Mouse (Mus musculus) ES-CJ7 (cell line): ENCODE results near the gene Ung.
A peak's percentile ranks its signal among the peaks of the same experiment; 100 is the strongest.

Experiments
- DNase-seq: peaks from one replicate; pipeline ENCODE4 v3.0.0; 2011; ENCODE audit warnings: low read depth, low spot score

Ung gene

DNA sequence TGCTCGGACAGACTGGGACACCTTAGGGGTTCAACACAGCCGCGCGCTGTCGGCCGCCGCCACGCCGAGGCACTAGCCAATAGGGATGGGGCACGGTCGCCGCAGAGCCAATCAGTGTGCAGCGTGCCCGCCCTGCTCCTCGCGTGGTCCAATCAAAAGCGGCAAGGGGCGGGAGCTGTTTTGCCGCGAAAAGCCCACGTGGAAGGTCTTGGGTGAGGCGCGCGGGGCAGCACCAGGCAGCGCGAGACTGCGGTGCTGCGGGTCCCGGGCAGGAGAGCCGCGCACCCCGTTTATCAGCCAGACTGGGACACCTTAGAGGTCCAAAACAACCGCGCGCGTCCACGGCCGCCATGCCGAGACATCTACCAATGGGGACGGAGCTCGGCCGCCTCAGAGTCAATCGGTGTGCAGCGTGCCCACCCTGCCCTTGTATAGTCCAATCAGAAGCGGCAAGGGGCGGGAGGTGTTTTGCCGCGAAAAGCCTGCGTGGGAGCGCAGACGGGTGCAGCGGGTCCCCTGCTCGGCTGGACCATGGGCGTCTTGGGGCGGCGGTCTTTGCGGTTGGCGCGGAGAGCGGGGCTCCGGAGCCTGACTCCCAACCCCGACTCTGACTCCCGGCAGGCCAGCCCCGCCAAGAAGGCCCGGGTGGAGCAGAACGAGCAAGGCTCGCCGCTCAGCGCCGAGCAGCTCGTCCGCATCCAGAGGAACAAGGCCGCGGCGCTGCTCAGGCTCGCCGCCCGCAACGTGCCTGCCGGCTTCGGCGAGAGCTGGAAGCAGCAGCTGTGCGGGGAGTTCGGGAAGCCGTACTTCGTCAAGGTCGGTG is 723 bp downstream of the Ung start:
- peak; percentile 93 for DNase-seq

DNA sequence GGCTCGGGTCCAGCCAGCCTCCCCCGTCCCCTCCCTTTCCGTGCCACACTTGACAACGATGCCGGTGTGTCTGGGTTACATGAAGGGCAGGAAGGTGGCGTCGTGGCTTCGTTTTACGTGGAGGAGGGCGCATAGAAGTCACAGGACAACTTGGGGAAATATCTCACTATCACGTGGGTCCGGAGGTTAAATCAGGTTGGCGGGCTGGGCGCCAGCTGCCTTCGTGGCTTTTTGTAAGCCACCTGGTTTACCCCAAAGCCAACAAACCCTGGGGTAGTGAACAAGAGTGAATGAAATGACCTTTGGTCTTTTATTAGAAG is 1.3 kb downstream of the Ung start:
- DNase-seq: peak; percentile 67

DNA sequence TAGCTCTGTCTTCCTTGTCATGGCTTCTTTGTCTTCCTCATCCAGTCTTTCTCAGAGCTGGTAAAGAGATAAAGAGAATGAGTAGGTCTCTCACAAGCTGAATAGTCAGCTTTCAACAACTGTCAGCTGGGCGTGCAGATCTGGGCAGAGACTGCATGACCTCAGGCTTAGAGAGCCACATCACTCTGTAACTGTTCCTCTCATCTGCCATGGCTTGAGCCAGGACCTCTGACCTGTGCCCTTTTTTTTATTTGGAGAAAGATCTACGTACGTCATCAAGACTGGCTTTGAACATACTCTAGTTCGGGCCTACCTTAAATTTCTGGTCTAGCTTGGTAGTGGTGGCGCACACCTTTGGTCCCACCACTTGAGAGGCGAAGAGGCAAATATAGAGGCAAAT is 2.7 kb downstream of the Ung start:
- no peak for DNase-seq

DNA sequence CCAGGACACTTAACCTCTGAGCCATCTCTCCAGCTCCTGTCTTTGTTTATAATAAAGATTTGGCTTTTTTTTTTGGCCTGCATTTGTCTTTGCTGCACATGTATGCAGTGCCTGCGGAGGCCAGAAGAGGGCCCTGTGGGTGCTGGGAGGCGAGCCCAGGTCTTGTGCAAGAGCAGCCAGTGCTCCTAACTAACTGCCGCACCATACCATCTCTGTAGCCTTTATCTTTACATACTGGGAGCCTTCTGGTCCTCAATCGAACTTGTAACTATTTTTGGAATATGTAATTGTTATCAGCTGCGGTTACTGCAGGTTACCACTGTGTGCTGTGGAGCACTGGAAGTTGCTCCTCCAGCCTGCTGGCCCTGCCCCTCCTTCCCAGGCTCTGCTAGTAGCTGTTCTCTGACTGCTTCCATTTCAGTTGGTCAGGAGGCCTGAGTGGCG is 3.9 kb downstream of the Ung start:
- peak; percentile 50 for DNase-seq

DNA sequence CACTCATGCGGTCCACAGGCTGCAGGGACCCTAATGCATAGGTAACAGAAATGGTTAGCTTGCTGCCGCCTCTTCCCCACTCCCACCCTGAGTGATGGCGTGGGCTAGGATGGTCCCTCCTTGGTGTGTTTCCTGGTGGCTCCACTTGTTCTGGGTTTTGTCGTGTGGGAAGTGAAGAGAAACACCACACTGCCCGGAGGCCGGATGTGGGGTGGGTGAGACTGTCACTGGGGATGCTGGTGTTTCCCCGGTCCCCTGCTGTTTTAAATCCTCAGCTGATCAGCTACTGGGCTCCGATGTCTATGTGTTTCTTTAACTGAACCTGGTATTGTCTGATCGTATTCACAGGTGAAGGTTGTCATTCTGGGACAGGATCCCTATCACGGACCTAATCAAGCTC is 5.3 kb downstream of the Ung start:
- no peak for DNase-seq

DNA sequence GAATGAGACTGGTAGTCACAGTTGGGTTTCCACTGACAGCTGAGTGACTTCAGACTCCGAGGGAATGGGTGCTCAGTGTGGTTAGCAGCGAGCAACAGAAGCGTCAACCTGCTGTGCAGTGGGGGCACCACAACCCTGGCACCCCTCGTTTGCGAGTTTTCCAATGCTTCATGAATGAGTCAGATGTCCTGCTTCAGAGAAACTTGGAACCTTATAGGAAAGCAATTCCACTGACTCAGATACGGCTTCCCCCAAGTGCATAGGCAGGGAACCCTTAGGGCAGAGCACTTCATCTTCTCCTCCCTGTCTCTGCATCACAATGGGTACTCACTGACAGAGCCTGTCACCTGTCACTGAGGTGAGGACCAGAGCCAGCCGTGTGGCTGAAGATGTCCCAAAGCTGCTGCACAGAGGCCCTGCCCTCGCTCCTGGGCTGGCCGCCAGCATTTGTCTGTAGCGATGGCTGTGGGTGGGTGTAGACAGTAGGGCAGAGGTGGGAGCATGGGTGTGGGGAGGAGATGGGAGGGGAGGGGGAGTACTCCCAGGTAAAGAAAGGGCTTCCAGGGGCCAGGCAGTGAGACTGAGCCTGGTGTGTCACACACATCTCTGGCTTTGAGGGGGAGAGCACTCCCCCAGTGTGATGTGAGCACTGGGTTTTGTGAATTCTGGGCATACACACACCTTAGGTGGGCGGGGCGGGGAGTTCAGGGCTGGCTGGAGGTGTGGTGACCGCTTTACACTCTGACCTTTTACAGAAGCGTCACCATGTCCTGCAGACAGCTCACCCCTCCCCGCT is 7.5 kb downstream of the Ung start:
- no peak for DNase-seq

DNA sequence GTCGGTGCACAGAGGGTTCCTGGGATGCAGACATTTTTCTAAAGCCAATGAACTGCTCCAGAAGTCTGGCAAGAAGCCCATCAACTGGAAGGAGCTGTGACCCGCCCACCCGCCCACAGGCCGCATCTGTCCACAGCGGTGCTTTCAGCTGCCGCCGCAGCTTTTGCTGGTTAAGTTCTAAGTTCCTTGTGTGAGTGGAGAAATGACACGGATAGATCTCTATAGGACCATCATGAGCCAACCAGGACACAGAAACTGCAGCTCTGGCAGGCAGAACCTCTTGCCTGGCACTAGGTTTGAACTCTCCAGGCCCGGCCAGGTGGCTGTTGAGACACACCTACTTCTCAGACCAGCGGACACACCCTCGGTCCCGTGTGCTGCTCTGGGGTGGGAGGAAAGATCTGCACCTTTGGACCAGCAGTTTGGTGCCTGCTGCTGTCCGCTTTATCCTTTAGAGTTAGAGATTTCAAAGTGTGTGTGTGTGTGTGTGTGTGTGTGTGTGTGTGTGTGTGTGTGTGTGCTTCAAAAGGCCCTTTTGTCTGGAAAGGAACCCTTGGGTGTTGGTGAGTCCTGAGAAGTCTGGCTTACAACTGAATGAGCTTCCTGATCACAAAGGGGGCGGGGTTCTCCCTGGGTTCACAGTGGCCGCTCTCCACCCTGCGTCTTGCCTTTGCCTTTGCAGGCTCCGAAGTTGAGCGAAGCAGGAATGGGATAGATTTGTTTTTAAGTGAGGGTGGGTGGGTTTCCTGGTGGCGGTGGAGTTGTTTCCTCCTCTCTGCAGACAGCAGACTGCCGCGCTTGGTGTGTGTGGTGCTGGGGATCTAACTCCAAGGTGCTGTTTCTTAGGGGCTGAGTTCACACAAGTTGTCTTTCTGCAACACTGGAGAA is 8.3 kb downstream of the Ung start:
- DNase-seq: no peak

DNA sequence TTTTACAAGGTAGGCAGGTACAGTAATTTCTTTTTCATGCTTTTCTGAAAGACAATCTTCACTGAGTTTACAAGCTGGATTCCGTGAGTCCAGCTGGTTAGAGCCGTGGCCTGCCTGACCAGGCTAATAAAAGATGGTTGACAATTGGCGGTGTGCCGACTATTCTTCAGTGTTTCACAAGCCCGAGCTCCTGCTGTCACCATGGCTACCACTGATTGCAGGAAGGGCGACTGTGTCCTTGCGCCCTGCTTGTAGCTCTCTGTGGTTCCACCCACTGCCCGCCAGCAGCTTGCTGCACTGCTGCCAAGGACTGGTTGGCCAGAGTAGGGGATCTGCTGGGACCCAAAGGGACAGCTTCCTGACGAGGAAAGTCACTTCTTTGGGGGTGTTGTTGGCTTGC is 9.0 kb downstream of the Ung start:
- DNase-seq: no peak

DNA sequence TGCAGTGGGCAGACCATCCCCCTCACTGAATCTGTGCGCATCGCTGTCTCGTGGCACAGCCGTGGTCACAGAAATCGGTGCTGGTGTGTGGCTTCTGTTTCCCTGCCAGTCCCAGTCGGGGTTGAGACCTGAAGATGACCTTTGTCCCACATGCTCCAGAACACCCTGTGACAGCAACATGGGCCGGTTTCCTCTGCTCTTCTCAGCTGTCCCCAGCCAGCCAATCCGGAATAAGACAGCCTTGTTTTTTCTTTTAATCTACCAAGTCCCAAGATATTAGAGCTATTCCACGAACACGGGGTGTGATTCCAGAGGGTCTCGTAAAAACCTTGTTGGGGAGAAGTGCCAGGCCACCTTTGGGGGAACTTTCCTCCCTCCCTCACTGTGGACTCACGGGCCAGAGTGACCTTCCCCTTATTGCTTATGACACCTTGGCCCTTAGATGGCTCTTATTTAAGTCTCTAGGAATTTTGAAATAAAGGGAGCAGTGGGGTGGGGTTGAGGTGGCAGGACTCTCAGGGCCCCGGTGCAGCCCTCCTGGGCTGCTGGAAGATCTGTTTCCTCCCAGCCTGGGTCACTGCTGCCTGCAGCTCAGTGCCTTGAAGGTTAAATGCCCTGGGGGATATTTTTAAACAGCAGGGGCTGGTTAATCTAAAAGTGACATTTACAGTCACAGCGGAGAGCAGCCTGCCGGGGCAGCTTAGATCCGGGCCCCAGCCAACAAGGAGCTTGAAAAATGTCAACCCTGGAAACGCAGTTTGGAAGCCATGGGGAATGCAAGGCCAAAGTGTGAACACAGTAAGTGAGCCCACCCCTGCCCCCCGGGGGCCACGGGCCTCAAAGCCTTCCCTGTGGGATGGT is 16.1 kb downstream of the Ung start, which contains the start of gene Acacb:
Gene Acacb (plus strand): TSS at position 508 of the 861 bp plus-strand sequence.
- DNase-seq: peak; percentile 50

DNA sequence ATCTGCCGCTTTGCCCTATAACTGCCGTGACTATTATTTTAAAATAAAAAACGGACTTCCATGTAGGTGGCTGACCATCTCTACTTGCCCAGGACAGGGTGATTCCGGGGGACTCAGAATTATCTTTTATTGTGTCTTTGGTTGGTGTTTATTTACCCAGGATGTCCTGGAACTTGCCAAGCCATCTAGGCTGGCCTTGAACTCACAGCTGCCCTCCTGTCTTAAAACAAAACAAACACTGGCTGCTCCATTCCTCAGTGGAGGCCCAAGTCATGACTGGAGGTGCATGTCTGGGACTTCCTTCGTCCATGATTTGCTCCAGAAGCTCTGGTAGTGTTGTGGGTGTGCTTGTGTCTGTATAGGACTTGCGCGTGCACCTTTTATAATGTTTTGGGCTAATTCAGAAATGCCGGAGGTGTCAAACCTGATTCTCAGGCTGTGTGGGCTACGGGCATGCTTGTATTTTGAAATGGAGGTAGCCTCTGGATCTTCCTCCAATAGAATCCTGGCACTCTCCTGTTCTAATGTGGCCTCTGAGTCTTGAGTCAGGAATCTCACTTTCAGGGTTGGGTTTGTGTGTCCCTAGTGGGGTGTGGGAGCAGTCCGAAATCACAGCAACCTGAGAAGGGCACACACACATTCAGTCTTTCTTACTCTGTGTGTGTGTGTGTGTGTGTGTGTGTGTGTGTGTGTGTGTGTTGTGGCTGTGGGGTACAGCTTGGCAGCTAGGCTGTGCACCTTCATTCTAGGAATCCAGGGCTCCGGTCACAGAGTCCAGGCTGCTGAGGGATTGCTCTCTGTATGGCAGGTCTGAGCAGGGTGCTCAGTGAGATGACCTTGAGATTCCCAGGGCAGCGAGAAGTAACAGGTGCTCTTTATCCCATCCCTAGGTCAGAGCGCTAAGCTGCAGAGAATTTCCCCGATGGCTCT is 17.1 kb downstream of the Ung start:
- DNase-seq: peak; percentile 38

DNA sequence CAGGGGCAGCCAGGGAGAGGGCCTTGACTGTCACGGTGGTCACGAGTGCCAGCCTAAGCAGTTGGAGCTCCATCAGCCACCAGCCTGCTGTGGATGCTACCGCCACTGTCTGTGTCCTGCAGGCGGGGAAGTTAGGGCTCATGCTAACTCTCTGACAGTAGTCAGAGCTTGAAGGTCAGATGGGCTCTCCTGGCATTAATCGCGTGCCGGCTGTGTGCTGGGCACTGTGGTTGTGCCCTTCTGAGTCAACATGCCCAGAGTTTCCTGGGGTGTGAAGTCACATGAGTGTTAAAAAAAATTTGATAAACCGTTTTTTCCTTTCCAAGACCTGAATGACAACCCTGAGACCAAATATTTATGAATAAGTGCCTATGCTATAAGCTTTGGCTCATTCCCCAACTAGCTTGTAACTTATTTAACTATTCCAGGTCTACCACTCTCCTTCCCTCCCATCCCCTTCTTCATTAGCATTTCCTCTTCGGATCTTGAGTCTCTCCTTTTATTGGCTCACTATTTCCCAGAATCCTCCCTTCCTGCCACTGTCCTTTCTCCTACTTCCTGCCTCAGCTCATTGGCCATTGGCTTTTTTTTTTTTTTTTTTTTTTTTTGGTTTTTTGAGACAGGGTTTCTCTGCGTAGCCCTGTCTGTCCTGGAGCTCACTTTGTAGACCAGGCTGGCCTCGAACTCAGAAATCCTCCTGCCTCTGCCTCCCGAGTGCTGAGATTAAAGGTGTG is 22.3 kb downstream of the Ung start:
- DNase-seq: no peak

DNA sequence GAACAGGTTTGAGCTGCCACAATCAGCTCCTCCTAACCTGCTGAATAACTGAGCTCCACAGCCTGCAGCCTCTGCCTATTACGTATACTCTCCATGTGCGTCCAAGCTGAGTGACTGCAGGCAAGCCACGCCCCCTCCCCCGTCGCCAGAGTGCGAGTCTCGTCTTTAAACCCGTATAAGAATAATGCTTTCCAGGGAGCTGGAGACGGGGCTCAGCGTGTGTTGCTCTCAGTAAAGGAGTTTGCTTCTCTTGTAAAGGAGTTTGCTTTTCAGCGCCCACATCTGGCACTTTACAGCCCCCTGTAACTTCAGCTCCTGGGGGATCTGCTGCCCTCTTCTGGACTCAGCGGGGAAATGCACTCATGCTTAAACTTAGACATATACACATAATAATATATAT is 23.3 kb downstream of the Ung start:
- peak; percentile 87 for DNase-seq

DNA sequence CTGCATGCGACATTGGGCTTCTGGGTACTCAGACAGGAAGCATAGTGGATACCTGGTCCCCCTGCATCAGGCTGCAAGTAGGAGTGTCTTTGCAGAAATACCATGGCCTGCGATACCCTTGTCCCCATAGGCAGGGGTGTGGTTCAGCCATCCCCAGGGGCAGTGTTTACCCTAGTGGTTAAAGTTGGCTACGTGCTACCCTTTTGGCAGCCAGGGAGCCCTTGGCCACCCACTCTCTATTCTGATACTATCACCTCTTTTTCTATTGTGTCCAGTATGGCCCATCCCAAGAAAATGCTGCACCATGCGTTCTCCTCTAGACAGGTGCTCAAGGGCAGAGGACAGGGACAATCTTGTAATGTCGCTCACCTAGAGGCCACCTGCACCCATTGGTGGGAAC is 24.6 kb downstream of the Ung start:
- no peak for DNase-seq

DNA sequence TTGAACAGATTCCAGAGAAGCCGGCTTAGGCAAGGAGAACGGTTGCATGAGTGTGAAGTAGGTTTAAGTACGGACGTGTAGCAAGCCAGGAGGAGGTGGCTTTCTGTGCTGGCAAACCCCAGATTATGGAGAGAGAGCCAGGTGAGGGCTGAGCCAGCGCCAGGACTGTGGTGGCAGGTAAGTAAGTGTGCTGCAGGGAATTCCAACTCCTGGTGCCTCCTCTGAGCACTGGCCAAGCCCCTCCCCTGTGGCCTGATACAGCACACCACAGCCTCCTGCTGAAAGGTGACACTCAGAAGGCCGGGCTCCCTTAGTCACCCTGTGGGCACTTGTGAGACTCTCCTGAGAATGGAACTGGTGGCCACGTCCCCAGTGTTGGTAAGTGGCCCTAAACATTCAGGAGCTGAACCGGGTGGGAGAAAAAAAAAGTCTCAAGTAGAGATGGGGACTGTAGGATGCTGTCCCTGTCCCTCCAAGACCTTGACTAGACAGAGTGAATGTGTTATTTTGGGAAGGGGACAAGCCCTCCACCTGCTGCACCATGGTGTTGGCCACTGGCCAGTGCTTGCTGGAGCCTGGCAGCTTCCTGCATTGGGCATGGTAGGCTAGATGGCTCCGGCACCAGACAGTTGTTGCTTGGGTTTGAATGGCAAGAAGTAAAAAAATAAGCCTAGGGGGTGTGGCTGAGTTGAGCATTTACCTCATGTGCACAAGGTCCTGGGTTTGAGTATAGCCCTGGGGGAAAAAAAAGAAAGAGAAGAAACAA is 25.2 kb downstream of the Ung start:
- no peak for DNase-seq

DNA sequence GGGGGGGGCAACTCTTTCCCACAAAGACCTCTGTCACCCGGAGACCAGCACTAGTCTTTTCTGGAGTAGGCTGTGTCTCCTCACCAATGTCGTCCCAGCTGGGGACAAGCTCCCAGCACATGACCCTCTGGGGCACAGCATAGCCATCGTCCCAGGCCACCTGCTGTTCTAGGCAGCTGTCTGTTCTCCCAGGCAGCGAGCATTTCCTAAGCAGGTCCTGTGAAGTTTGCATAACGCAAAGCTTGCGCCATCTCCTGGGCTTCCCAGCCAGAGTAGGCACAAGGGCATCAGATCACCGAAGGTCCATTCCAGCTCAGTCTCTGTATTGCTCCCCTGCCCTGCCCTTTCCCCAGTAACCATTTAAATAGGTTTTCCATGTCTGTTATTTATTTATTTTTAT is 27.1 kb downstream of the Ung start:
- DNase-seq: no peak

DNA sequence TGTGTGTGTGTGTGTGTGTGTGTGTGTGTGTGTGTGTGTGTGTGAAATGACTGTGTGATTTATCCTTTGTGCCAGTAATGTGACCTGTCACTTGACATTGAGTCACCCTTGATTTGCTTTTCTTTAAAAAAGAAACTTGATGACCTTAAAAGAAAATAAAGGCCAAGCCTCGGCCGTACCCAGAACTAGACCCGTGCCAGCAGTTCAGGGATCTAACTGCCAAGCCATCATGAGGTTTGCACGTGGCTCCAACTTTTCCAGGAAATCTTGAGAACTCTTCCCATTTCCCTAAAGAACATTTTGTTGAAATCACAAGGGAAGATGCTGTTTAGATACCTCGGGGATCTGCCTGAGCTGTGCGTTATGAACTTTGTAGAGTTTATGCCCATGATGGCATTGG is 31.2 kb downstream of the Ung start:
- no peak for DNase-seq

DNA sequence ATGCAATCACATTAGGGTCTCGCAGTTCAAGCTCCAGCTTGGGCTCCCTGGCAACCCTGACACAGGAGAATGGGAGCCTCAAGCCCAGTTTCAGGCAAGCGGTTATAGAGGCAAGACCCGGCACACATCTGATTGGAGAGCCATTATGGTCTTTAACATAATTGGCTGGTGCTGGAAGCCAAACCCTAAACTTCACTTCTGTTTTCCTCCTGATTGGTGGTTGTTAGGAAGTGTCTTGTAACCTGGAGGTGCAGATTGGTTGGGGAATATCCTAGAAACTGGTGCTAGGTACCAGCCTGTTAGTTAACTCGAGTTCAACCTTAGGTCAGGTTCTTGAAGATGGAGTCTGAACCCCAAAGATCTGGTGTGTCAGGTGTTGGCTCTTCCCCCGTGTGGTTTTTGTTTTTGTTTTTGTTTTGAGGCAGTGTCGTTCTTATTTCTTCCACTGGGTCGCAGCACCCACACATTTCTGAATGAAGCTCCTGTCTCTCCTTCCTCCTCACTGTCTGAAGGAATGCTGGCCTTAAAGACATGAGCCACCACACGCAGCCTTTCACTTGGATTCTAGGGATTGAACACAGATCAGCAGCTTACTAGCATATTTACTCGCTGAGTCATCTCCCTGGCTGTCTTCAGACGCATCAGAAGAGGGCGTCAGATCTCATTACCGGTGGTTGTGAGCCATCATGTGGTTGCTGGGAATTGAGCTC is 32.1 kb downstream of the Ung start:
- peak; percentile 75 for DNase-seq
